18 mouse cellular contexts compared by ENCODE assay signal in genomic region chr4:133447366-133447765, GRCm38 (mm10). TPM values are rescaled to one million over a fixed set of nuclear protein-coding genes. Genes with fewer than 3 reads are reported as not detected.
"Had no signal": no experiment of that assay in that cellular context is flagged by ENCODE, and none has a peak within 500 bp of the region (broad histone marks: within the 10 kb centered on the region; RNA-seq: fewer than 3 reads in every experiment).

No protein-coding gene starts in this region.

- H3K9me3 ChIP-seq: limb, embryonic 15.5 days; liver, embryonic 12.5 days; midbrain, embryonic 15.5 days had no signal

- H3K4me3 ChIP-seq: limb, embryonic 15.5 days; liver, embryonic 12.5 days; midbrain, embryonic 15.5 days had no signal

- H3K36me3 ChIP-seq: limb, embryonic 15.5 days; liver, embryonic 12.5 days; midbrain, embryonic 15.5 days had no signal

- H3K4me1 ChIP-seq: liver, embryonic 12.5 days had no signal

- H3K27ac ChIP-seq: kidney, postnatal 0 days; limb, embryonic 15.5 days; liver, embryonic 12.5 days; midbrain, embryonic 15.5 days; stomach, postnatal 0 days had no signal

- DNase-seq: kidney, adult 9 months; kidney, postnatal 36 days; layer of hippocampus, adult 9-11 months; left cerebral cortex, postnatal 4 days; lung, embryonic 14.5 days; lung, postnatal 10 days; lung, postnatal 4 days; right cerebral cortex, adult 18-20 months; thymus, postnatal 4 days had no signal

- H3K27me3 ChIP-seq: limb, embryonic 15.5 days; midbrain, embryonic 15.5 days had no signal

RNA-seq across cellular contexts. Expression of gene Tent5b, which starts 32.6 kb away (rescaled TPM):
- total RNA-seq: layer of hippocampus, adult 18-20 months; left cerebral cortex, postnatal 4 days; megakaryocyte, adult 5-6 weeks had no signal
- polyA plus RNA-seq: liver, embryonic 12.5 days; neural tube, embryonic 14.5 days had no signal

RNA-seq across cellular contexts. Expression of gene Trnp1, which starts 51.0 kb away (rescaled TPM):
- total RNA-seq: megakaryocyte, adult 5-6 weeks had no signal
- polyA plus RNA-seq: liver, embryonic 16.5 days had no signal
